Mouse (Mus musculus): ENCODE results near the gene Map4k4.

Map4k4 gene

DNA sequence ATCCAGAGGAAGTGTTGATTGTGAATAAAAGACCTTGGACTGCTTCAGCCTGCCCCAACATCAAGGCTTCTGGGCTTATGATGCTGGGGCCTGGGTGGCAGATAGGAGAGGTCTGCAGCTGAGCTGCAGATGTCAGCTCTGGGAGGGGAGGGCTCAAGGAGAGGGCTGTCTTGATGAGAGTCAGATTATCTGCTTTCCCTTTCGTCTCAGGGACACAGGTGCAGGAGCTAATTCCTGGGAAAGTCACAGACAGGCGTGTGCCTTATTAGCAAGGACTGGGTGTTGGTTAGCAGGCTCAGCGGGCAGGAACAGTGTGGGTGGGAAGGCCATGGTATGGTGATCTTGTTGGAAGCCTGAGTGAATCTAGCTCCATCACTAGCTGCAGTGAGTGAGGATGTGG, 63.1 kb downstream of the Map4k4 start:
- DNase-seq (ENCODE audit: low spot score in 2 of 2) = no peak

DNA sequence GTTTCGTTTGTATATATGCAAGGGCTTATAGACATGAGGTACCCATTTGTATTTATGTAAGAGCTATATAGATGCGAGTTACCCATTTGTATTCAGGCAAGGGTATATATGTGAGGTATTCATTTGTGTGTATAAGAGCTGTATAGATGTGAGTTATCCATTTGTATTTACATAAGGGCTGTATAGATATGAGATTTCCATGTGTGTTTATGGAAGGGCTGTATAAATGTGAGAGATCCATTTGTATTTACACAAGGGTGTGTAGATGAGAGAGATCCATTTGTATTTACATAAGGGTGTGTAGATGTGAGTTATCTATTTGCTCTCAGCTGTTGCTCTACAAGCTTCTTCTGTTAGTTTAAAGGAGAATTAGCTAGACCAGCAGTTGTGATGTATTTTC, 63.7 kb downstream of the Map4k4 start:
- no peak for DNase-seq (ENCODE audit: low spot score in 2 of 2)

DNA sequence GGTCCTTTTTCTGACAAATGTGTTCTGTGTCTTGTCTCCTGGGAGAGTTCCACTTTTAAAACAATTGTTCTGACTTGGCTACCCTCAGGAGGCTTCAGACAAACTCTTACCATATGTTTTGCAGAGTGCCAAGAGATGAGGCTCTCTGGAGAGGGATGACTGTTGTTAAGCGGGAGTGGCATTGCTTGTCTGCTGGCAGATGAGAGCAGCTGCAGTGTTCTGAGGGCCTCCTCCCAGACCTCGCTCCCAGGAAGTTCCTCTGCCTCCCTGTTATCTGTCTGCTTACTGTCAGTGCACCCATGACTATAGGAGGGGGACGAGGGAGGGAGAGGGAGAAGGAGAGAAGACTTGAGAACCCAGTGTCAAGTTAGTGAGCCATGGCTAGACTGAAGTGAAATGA, 64.7 kb downstream of the Map4k4 start:
- DNase-seq (ENCODE audit: low spot score in 2 of 2) = no peak

DNA sequence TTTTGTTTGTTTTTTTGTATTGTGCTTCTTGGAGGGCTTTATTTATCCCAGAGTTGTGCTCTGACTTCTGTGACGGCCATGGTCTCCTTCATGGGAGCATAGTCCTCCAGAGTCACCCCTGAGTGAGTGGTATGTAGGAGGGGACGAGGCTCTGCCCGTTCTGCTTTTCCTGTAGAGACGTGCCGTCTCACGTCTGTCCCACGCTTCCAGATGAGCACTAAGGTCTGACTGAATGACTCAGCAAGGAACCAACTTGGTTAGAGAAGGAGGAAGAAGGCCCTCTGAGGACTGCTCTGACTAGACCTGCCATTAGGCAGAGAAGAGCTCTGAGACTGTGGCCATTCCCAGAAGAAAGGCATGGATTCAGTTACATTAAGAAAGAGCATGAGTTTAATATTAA, 68.3 kb downstream of the Map4k4 start:
- DNase-seq (ENCODE audit: low spot score in 2 of 2) = no peak

DNA sequence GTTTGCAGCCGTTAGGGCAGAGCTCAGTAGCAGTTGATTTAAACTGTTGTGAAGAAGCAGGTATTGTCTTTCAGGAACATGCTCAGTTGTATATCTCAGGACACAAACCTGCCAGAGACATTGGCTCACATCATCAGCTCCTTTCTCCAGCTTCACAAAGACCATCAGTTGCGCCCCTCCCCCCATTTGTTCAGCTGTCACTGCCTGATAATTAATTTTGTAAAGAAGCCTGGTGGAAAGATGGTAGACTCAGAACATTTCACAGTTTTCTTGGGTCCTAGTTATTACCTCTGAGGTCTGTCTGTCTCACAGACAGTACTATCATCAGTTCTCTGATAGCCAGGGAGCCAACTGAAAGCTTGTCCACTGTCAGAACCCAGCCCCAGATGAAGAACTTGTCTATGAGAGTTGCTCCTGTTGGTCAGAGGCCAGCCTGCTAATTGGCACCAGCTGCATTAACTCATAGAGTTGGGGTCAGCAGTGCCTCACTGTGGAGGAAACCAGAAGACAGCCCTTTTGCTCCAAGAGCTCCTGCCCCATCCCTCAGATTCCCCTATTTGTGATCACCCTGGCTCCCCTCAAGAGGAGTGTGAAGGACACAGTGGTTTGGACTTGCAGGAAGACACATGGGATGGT, 69.2 kb downstream of the Map4k4 start:
- no peak for DNase-seq (ENCODE audit: low spot score in 2 of 2)

DNA sequence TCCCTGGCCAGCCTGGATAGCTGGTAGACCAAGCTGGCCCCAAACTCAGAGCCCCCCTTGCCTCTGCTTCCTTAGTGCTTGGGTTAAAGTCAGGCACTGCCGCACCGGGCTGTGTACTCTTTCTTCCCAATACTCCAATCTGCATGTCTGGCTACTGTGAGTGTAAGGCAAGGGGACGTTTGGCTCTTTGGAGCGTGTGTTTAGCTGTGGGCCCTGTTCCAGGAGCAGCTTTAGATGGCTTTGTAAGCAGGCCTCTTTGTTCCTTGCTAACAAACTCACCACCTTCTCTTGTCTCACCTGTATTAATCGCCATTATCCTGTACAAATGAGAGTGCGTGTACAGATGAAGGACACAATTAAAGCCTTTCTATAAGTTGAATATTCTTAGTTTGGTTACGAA, 71.7 kb downstream of the Map4k4 start:
- no peak for DNase-seq (ENCODE audit: low spot score in 2 of 2)

DNA sequence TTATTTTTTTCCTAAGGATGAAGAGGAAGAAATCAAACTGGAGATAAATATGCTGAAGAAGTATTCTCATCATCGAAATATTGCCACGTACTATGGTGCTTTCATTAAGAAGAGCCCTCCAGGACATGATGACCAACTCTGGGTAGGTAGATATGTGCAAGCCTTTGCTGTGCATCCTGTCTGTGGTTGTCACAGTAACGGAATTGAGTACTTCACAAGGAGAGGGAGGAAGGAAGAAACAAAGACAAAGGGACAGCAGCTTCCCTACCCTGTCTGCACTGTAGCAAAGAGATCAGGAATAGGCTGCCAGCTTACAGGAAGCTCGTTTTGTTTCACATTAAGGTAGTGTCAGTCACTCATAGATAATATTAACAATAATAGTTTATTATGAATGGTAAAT, 73.2 kb downstream of the Map4k4 start:
- DNase-seq (ENCODE audit: low spot score in 2 of 2) = no peak

DNA sequence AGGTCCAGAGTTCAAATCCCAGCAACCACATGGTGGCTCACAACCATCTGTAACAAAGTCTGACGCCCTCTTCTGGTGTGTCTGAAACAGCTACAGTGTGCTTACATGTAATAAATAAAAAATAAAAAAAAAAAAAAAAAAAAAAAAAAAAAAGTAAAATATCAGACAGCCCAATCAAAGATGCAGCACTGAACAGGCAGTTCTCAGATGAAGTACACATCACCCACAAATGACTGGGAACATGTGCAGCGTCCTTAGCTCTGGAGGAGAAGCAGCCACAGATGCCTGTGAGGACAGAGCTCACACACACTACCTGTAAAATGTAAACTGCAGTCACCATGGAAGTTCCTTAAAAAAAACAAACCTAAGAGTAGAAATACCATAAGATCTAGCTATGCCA, 74.3 kb downstream of the Map4k4 start:
- DNase-seq (ENCODE audit: low spot score in 2 of 2) = no peak

DNA sequence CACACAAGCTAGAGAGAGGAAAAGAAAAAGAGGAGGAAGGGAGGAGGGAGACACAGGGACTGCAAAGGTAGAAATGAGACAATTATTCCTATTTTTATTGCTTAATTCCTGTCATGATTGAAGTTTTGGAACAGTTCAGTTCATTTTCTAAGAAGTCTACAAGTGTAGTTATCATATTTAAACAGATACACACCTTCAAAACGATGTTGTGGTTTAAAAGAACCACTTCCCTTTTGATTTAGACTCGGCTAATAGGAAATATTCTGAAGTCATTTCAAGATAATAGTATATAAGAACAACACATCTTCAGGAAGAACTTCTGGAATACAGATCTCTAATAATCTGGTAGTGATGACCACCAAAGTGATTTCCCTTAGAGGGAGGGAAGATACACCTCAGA, 75.4 kb downstream of the Map4k4 start:
- no peak for DNase-seq (ENCODE audit: low spot score in 2 of 2)

DNA sequence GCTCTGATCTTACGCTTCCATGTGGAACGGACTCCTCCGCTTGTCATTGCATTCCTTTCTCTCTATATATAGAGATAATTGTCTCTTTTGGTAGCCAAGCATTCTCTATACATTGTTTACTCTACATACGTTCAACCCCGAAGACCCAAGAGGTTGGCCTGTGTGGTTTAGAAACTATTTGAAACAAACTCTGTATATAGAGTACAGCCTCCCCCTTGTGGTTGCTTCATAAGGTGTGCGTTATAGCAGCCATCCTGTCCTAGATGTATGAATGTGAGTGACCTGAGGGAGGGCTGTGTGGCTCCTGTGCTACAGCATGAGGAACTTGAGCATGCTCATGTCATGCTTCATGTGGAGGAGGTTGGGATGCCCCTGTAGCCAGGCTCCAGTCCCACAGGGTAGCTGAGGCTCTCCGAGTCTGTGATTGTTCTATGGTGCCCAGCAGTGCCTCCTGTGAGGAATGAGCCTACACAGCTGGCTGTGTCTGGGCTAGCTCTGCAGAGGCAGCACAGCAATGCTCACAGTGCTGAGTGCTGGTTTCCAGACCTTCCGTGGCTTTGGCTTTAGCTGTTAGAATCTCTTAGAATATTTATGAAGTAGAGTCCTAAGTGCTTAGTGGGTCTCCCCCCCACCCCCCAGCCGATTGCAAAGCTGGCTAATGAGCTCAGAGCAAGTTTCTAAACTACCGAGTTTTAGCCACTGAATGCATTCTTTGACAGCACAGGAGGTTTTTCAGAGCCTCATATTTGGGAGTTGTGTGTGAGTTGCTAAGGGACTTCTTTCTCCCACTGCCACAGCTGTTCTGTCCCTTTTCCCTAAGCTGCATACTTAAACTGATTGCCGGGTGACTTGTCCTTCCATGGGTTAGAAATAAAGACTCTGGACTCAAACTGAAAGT, 76.4 kb downstream of the Map4k4 start:
- no peak for DNase-seq (ENCODE audit: low spot score in 2 of 2)

DNA sequence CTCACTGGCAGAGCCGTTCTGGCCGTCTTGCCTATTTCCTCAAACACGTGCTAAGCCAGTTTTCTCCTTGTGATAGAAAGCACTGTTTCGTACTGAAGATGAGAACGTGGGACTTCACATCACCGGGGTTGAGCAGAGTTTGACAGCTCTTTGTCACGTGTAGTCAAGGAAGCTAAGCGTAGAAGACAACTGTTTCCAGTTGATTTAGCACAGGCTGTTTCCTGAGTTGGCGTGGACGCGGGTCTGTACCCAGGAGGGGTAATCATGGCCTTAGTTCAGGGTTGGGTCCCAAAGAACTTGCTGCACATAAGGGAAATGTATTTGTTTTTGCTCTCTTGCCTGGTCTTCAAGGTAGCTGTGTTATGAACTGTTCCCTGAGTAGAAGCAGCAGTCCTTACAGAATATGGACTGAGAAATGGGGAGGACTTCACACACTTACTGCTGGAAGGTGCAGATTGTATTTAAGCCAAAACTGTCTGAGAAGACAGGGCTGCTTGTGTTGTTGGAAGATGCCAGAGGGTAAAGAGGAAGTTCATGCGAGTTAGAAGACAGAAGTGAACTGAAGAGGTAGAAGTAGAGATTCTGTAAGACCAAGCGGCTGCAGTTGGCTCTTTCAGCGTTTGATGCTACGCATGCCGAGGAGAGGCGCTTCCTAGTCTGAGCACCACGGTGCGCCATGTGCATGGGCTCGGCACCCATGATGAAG, 78.2 kb downstream of the Map4k4 start:
- DNase-seq (ENCODE audit: low spot score in 2 of 2) = no peak

DNA sequence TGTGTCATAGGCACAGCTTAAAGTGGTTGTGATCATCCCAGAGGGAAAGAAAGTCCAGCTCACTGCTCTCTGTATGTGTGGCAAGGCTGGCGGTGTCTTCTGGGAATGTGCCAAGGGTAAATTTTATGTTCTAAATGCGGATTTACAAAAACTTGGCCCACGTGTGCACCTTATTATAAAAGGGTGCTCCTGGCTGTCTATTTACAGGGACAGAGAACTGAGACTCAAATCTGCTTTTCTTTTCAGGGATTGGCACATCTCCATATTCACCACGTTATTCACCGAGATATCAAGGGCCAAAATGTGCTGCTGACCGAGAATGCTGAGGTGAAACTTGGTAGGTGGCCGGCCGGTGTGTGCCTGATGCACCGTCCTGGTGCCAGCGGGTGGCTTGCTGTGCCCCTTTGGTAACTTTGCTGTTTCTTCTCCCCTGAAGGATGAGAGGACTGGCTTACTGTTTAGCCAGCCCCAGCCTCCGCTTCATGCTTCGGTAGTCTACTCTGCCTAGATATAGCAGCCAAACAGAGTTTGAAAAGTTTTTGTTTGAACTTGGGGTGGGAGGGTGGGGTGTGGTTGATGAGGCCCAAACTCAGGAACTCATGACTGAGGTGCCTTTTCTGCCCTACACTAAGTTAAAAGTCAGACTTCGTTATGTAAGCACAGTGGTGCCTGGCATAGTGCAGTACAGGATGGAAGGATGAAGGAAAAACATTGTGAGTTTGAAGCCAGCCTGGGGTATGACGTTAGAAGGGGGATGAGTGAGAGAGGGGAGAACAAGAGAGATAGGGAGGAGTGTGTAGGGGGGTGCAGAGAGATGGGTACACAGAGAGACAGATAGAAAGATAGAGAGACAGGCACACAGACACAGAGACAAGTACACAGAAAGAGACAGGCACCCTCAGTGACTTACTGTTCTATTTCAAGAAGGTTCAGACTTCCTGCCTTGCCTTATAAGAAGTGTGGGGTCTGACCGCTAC, 79.9 kb downstream of the Map4k4 start:
- no peak for DNase-seq (ENCODE audit: low spot score in 2 of 2)

DNA sequence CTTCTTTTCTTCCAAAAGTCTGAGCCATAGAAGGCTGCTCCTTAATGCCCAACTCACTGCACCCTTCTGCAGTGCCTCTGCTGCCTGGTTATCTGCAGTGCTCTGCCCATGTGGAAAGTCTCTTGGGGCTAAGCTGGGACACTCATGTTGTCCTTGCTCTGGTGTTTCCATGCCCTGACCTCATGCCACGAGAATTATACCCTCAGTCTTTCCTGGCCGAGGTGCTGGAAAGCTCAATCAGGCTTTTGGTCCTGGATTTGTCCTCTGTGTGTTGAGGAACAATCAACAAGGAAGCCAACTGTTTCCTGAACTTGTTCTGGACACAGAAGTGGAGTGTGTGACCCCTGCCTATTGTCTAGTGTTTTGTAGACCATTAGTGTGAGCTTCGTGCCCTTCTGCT, 81.3 kb downstream of the Map4k4 start:
- no peak for DNase-seq (ENCODE audit: low spot score in 2 of 2)

DNA sequence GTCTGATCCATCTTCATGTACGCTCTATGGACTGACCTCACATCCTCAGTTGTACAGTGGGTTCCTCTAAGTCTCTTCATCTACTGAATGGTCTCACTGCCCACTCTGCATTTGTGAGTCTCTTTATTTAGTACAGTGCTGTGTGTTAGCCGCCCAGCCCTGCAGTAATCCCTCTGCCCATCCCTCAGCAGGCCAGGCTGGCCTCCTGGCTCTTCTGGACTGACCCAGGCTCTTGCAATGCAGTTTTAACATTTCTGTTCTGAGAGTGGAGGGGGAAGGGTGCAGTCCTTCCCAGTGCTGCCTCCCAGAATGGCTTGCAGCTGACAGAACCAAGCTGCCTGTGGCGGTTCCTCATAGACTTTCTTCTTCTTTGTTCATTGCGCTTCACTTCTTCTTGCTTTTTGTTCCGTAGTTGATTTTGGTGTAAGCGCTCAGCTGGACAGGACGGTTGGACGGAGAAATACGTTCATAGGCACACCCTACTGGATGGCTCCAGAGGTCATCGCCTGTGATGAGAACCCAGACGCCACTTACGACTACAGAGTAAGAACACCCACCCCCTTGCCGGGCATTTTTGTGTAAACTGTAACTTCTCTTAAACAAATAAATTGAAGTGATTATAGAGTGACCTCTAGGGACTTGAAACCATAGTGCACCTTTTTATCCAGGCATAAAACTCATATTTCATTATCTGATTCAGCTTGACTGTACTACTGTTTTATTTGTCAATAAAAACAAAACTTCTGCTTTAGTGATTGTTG, 82.2 kb downstream of the Map4k4 start:
- no peak for DNase-seq (ENCODE audit: low spot score in 2 of 2)

DNA sequence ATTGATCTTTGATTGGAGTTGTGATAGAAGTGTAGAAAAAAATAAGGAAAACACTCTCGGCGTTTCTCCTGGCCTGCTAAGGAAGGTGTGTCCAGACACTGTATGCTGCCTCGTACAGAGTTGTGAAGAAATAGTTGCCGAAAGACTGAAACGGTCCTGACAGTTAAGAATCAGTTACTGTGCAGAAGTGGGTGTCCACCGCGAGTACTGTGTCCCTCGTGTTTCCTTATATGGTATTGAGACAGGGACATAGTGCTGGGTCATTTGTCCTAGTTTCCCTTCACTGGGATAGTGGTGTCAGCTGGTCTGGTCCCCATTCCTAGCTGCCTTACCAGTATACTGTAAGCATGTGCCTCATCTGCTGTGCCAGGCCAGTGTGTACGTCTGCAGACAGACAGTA, 83.6 kb downstream of the Map4k4 start:
- DNase-seq (ENCODE audit: low spot score in 2 of 2) = no peak

DNA sequence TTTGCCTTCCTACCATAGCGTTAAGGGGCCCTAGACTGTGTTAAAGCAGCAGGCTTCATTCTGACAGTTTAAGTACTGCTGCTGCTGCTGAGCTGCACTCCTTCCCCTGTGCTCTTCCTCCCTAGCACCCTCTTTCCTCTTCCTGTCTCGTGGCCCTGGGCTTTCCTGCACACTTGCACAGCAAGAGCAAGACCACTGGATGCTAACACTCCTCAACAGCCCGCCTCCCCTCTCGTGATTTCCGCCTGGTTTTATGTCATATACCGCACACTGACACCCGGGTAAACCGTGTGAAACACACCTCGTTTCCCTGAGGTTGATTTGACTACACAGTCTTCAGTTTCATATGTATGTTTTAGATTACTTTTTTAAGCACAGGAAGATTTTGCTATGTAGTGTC, 86.1 kb downstream of the Map4k4 start:
- no peak for DNase-seq (ENCODE audit: low spot score in 2 of 2)

DNA sequence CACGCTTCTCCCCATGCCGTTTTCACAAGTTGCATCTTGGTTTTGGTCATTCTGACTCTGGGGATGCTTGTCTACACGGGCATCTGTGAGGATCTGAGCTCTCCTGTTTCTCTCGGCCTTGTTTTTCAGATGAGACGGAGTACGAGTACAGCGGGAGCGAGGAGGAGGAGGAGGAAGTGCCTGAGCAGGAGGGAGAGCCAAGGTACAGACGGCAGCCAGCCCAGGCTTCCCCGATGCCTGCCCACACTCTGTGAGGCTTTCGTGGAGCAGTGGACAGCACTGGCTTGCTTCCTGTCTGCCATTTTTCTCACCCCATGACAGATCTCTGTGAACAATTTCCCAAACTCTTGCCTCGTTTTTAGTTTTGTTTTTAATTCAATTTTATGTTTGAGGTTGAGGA, 88.1 kb downstream of the Map4k4 start:
- no peak for DNase-seq (ENCODE audit: low spot score in 2 of 2)

DNA sequence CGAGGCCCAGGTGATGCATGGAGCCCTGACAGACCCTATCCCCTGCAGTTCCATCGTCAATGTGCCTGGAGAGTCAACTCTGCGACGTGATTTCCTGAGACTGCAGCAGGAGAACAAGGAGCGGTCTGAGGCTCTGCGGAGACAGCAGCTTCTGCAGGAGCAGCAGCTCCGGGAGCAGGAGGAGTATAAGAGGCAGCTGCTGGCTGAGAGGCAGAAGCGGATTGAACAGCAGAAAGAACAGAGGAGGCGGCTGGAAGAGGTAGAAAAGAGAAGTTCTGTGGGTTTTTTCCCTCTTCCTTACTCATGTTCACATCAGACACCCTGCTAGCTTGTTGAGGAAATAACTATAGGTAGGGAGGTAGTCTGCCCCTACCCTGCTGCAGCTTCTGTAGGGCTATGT, 89.3 kb downstream of the Map4k4 start:
- DNase-seq (ENCODE audit: low spot score in 2 of 2) = no peak

DNA sequence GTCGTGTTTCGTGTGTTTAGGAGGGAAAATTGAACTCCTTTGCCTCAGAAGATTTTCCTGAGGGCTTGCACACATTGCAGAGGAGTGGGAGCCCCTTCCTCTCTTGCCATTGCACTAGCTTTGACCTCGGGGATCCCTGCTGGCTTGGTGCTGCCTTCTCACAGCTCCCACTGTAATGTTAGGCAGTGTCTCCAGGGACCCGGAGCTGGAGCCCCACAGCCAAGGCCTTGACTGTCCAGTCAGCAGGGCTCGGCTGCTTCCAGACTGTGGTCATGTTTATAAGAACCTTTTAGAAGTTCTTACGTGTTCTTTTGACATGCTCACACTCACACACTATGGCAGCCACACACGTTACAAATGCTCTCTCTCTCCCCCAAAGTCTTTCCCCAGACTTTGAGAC, 93.2 kb downstream of the Map4k4 start:
- DNase-seq (ENCODE audit: low spot score in 2 of 2) = no peak

DNA sequence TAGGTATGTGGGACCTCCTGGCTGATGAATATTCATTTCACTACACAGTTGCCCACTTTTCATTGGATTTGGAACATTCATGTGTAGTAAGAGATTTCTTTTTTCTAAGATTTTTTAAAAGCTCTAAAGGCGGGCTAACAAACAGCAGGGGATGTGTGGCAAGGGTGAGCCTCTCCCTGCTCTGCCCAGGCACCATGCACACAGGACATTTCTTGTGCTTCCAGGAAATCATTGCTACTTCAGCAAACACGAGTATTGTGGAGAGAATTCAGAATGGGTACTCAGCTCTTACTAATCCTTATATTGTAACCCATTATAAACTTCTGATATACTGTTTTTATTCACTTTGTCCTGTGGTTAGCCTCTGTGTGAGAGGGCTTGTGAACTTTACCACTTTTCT, 94.9 kb downstream of the Map4k4 start:
- DNase-seq (ENCODE audit: low spot score in 2 of 2) = no peak

DNA sequence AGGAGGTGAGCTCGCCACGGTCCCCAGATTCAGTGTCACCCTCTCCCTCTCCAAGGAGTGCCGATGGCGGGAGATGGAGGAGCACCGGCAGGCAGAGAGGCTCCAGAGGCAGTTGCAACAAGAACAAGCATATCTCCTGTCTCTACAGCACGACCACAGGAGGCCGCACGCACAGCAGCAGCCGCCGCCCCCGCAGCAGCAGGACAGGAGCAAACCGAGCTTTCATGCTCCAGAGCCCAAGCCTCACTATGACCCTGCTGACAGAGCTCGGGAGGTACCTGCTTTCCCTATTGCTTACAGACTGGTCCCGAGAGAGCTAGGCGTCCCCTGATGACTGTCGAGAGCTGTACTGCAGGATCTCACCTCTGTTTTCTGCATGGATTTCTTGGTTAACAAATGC, 99.8 kb downstream of the Map4k4 start:
- no peak for DNase-seq (ENCODE audit: low spot score in 2 of 2)

Data from frontal cortex, postnatal 10 days (tissue).